Mouse (Mus musculus) kidney, embryonic 15.5 days (tissue): ENCODE data around the gene Gm42791. TPM values are rescaled to one million over a fixed set of nuclear protein-coding genes. Genes with fewer than 3 reads are reported as not detected.
A peak's percentile ranks its signal among the peaks of the same experiment; 100 is the strongest.

ENCODE experiments used
- ATAC-seq: fragments of 200-750 bp; cut with Nextera tagmentation; replicated peaks from 2 replicates; pipeline ENCODE4 v1.8.0; 2017; ENCODE audit warnings: moderate TSS enrichment; ENCODE audit not compliant: low FRiP score
- H3K27ac ChIP-seq: fragments of 300-500 bp; sonication (generic); 2 replicates; pipeline ENCODE4 v1.5.1; 2015; ENCODE audit warnings: mild to moderate bottlenecking, inconsistent platforms
- H3K27me3 ChIP-seq: fragments of 300-500 bp; sonication (generic); 2 replicates; pipeline ENCODE4 v1.6.1; 2015; ENCODE audit warnings: inconsistent platforms
- H3K36me3 ChIP-seq: fragments of 300-500 bp; sonication (generic); 2 replicates; pipeline ENCODE4 v1.6.1; 2015; ENCODE audit warnings: inconsistent platforms
- H3K4me1 ChIP-seq: fragments of 300-500 bp; sonication (generic); 2 replicates; pipeline ENCODE4 v1.6.1; 2015; ENCODE audit warnings: inconsistent platforms
- H3K4me2 ChIP-seq: fragments of 300-500 bp; sonication (generic); 2 replicates; pipeline ENCODE4 v1.6.1; 2015; ENCODE audit warnings: moderate library complexity, mild to moderate bottlenecking, inconsistent platforms
- H3K4me3 ChIP-seq: fragments of 300-500 bp; sonication (generic); replicated peaks from 2 replicates; pipeline ENCODE4 v1.5.1; 2015; ENCODE audit warnings: mild to moderate bottlenecking, inconsistent platforms
- H3K9ac ChIP-seq: fragments of 300-500 bp; sonication (generic); 2 replicates; pipeline ENCODE4 v1.6.1; 2015; ENCODE audit warnings: mild to moderate bottlenecking, inconsistent platforms
- H3K9me3 ChIP-seq: fragments of 300-500 bp; sonication (generic); replicated peaks from 2 replicates; pipeline ENCODE4 v1.6.1; 2016; ENCODE audit warnings: inconsistent platforms
- WGBS: fragments of 180-500 bp; shearing (Covaris S2); methylation state at CpG from one replicate; pipeline ENCODE4 v1.1.7; 2015; ENCODE audit warnings: mixed read lengths; 5-methylcytosine and 5-hydroxymethylcytosine counted together
- polyA plus RNA-seq: library from polyadenylated mRNA; unstranded; fragments of >200 nt; fragmentation: Nextera tagmentation; extraction: Ambion mirVana; gene quantifications from 2 replicates; pipeline ENCODE4 v1.2.1, GENCODE M21; 2015

The Gm42791 gene
- polyA plus RNA-seq, 1 experiment from 2014 or later = not detected

GRCm38 (mm10) chr5:148958355-148958754, 36.6 kb downstream of the Gm42791 start:
- Histone ChIP-seq H3K27me3 (no peaks in the 10 kb centered on the region), H3K4me3 (no peak overlapping the region), H3K9ac (no peak overlapping the region), H3K36me3 (no peaks in the 10 kb centered on the region), H3K27ac (no peak overlapping the region; the same call in 1 of the 2 replicates), H3K9me3 (no peaks in the 10 kb centered on the region), H3K4me1 (peaks cover 41% of the 10 kb centered on the region), H3K4me2 (peak overlapping the region; percentile 94)
- no peak for ATAC-seq
- WGBS = 49% methylated on average over 9 of the region's 9 CpGs

DNA sequence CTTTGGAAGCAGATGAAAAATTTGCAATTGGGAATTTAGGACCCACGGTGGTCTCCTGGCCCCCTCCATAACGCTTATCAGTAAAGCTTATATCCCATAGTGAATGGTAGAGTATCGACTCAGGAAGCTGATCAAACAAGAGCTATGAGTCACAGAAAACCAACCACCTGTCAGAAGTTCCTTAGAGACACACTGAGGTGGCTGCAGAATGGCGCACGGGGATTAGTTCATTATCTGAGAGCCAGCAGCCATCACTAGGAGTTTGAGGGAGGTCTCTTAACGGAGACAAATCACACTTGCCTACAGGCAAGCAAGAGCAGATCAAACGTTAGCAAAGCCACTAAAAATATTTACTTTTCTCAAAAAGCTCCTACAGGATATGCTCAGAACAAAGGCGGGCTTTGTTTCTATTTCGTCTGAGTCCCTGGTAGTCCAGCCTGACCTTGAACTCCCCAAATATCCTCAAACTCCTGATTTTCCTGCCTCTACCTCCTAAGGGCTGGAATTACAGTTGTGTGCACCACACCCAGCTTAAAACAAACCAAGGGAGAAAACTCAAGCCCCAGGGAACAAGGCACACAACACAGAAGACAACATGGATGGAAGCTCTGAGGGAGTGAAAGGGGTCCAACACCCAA, 37.9 kb downstream of the Gm42791 start:
- WGBS = 39% methylated on average over 9 of the region's 9 CpGs
- no peaks in the 10 kb centered on the region for H3K9me3 ChIP-seq

DNA sequence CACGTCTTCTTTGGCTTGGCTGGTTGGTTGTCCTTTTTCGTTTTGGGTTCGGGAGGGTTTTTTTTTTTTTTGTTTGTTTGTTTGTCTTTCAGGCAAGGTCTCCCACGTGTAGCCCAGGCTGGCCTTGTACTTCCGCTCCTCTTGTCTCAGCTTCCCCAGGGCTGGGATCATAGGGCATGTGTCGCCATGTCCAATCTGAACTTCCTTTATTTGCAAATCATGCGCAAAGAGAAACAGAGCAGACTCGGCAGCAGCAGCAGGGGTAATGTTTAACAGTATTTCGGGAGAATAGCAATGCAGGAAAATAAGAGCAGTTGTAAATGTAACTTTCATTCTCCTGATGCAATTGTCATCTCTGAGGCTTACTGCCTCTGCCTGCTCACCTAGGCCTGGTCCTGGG, 38.9 kb downstream of the Gm42791 start:
- H3K4me1 ChIP-seq = peaks cover 41% of the 10 kb centered on the region
- no peaks in the 10 kb centered on the region for H3K9me3 ChIP-seq
- 72% methylated on average over 9 of the region's 9 CpGs for WGBS
- H3K4me2 ChIP-seq = no peak overlapping the region
- peak overlapping the region; percentile 68 for H3K27ac ChIP-seq
- no peak for ATAC-seq
- no peak overlapping the region for H3K9ac ChIP-seq
- no peak overlapping the region for H3K4me3 ChIP-seq
- H3K27me3 ChIP-seq = no peaks in the 10 kb centered on the region
- H3K36me3 ChIP-seq = no peaks in the 10 kb centered on the region

More for the DNA sequence above, 37.9 kb downstream of the Gm42791 start:
- Histone ChIP-seq H3K27me3 (no peaks in the 10 kb centered on the region), H3K4me3 (no peak overlapping the region), H3K36me3 (no peaks in the 10 kb centered on the region), H3K4me1 (peaks cover 41% of the 10 kb centered on the region), H3K27ac (0 out of 2 replicates have a peak overlapping the region, but pooled peaks have one; percentile 18), H3K4me2 (no peak overlapping the region), H3K9ac (no peak overlapping the region)
- ATAC-seq = no peak

- Histone ChIP-seq H3K4me2 (no peak overlapping the region), H3K36me3 (no peaks in the 10 kb centered on the region), H3K27ac (no peak overlapping the region), H3K4me1 (peaks cover 41% of the 10 kb centered on the region), H3K9me3 (no peaks in the 10 kb centered on the region), H3K4me3 (no peak overlapping the region), H3K9ac (no peak overlapping the region), H3K27me3 (no peaks in the 10 kb centered on the region)
- 83% methylated on average over 6 of the region's 6 CpGs for WGBS
- no peak for ATAC-seq
These were observed 39.4 kb downstream of the Gm42791 start for GRCm38 (mm10) chr5:148955575-148955974.

DNA sequence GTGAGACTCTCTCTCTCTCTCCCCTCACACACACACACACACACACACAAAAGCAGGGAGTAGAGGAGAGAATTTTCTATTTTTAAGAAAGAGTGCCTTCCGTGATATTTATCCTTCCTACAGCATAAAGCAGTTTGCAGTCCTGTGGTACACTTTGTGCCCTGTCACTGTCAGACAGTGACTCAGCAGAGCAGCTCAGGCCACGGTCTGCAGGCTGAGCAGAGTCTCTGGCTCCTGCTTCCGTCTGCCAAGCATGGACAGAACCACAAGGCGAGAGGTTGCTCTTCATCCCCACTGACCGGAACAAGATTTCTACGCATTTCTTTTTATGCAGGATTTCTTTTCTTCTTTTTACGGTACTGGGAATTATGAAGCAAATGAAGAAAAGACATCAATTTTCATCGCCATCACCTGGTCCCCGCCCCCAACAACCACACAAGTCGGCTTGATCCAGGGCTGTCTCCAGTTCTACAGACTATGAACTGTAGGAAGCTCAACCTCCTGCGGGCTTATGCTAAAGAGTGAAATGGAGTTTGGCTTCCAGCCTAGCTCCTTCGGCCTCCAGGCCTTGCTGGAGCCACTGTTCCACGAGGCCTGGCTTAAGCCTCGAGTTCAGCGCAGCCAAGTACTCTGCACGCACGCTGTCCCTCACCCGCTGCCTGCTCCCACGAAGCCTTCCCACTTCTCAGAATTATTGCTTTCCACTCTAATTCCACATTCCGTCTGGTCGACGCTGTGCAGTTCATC, 40.5 kb downstream of the Gm42791 start:
- H3K27ac ChIP-seq = peak overlapping the region; percentile 10; the same call in 1 of the 2 replicates
- 75% methylated on average over 22 of the region's 22 CpGs for WGBS
- H3K4me3 ChIP-seq = no peak overlapping the region
- no peak overlapping the region for H3K4me2 ChIP-seq
- H3K27me3 ChIP-seq = no peaks in the 10 kb centered on the region
- no peak overlapping the region for H3K9ac ChIP-seq
- H3K9me3 ChIP-seq = no peaks in the 10 kb centered on the region
- no peaks in the 10 kb centered on the region for H3K36me3 ChIP-seq
- ATAC-seq = no peak
- peaks cover 42% of the 10 kb centered on the region for H3K4me1 ChIP-seq

DNA sequence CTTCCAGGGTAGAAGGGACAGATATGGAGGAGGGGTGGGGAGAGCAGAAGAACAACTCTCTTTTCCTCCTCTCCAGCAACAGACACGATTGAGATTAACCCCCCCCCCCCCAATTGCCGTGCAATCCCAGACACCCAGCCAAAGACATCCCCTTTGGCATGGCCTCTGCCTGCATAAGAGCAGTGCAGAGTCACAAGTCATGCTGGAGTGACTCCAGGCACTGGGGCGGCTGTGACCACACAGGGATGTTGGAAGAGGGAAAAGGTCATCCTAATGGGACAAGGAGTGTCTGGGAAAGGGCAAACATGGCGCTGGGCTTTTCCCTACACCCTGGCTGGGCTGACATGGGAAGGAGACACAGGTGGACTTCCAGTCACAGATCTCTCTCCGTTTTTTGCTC, 41.8 kb downstream of the Gm42791 start:
- no peak overlapping the region for H3K27ac ChIP-seq
- ATAC-seq = no peak
- H3K4me1 ChIP-seq = peaks cover 32% of the 10 kb centered on the region
- no peak overlapping the region for H3K4me2 ChIP-seq
- no peaks in the 10 kb centered on the region for H3K9me3 ChIP-seq
- no peaks in the 10 kb centered on the region for H3K36me3 ChIP-seq
- no peak overlapping the region for H3K4me3 ChIP-seq
- WGBS = 69% methylated on average over 5 of the region's 5 CpGs
- H3K9ac ChIP-seq = no peak overlapping the region
- H3K27me3 ChIP-seq = no peaks in the 10 kb centered on the region

- H3K4me1 ChIP-seq = peaks cover 32% of the 10 kb centered on the region
- H3K27ac ChIP-seq = no peak overlapping the region
- H3K9ac ChIP-seq = no peak overlapping the region
- H3K4me3 ChIP-seq = no peak overlapping the region
- H3K4me2 ChIP-seq = no peak overlapping the region
- WGBS = 61% methylated on average over 6 of the region's 6 CpGs
- H3K9me3 ChIP-seq = no peaks in the 10 kb centered on the region
- H3K27me3 ChIP-seq = no peaks in the 10 kb centered on the region
- ATAC-seq = no peak
- no peaks in the 10 kb centered on the region for H3K36me3 ChIP-seq
These were observed 42.5 kb downstream of the Gm42791 start for GRCm38 (mm10) chr5:148952419-148952818.

GRCm38 (mm10) chr5:148951360-148951759, 43.6 kb downstream of the Gm42791 start:
- Histone ChIP-seq H3K4me2 (no peak overlapping the region), H3K36me3 (no peaks in the 10 kb centered on the region), H3K4me1 (peaks cover 27% of the 10 kb centered on the region), H3K9me3 (no peaks in the 10 kb centered on the region), H3K9ac (no peak overlapping the region), H3K4me3 (no peak overlapping the region), H3K27ac (no peak overlapping the region), H3K27me3 (no peaks in the 10 kb centered on the region)
- no peak for ATAC-seq
- 95% methylated on average over 5 of the region's 5 CpGs for WGBS

DNA sequence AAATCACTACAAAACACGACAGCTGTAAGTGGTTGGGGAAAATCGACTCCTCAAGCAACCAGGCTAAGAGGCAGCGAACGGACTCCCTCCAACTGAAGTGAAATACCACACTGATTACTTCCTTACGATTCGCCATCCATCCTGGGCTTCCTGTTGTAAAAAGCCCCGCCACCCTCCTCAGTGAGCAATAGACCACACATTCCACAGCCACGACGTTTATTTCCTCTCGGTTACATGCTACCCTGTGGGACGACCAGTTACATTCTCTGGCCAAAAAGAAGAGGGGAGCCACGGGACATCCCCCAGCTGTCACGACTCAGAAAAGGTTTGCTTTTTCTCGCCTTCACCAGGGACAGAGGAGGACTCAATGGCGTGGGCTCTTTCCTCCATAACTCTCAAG, 44.9 kb downstream of the Gm42791 start:
- peak; percentile 37; the same call in 1 of the 2 replicates for ATAC-seq
- H3K4me2 ChIP-seq = 0 out of 2 replicates have a peak overlapping the region, but pooled peaks have one; percentile 19
- no peaks in the 10 kb centered on the region for H3K9me3 ChIP-seq
- no peaks in the 10 kb centered on the region for H3K27me3 ChIP-seq
- WGBS = 16% methylated on average over 15 of the region's 15 CpGs
- no peaks in the 10 kb centered on the region for H3K36me3 ChIP-seq
- H3K4me3 ChIP-seq = no peak overlapping the region
- peak overlapping the region; percentile 38; the same call in 1 of the 2 replicates for H3K27ac ChIP-seq
- no peak overlapping the region for H3K9ac ChIP-seq
- H3K4me1 ChIP-seq = peaks cover 19% of the 10 kb centered on the region; the same call in 1 of the 2 replicates

DNA sequence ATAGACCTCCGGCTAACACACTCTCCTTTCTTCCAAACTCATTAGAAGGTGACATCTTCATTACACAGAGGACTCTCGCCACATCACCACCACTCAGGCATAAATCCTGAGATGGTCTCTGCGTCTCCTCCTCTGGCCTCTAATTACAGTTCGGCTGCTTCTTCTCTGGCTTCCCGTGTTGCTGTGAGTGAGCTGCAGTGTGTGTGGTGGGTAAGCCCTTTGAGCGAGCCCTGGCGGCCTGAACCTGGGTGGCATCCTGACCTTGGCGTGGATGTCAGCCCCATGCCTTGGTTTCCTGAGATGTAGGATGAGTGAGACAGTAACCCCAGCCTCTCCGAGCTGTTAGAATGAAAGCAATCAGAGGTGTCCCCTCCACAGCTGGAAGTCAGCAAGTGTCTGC, 46.4 kb downstream of the Gm42791 start:
- Histone ChIP-seq H3K4me1 (peaks cover 22% of the 10 kb centered on the region), H3K27ac (no peak overlapping the region), H3K27me3 (no peaks in the 10 kb centered on the region), H3K4me3 (no peak overlapping the region), H3K9me3 (no peaks in the 10 kb centered on the region), H3K36me3 (no peaks in the 10 kb centered on the region), H3K4me2 (no peak overlapping the region), H3K9ac (no peak overlapping the region)
- 38% methylated on average over 9 of the region's 9 CpGs for WGBS
- ATAC-seq = no peak

- ATAC-seq = no peak
- Histone ChIP-seq H3K27me3 (no peaks in the 10 kb centered on the region), H3K4me3 (no peak overlapping the region), H3K4me2 (no peak overlapping the region), H3K4me1 (peaks cover 25% of the 10 kb centered on the region), H3K27ac (no peak overlapping the region), H3K36me3 (no peaks in the 10 kb centered on the region), H3K9me3 (no peaks in the 10 kb centered on the region), H3K9ac (no peak overlapping the region)
- 89% methylated on average over 4 of the region's 4 CpGs for WGBS
These were observed 47.5 kb downstream of the Gm42791 start for GRCm38 (mm10) chr5:148947412-148947811.

DNA sequence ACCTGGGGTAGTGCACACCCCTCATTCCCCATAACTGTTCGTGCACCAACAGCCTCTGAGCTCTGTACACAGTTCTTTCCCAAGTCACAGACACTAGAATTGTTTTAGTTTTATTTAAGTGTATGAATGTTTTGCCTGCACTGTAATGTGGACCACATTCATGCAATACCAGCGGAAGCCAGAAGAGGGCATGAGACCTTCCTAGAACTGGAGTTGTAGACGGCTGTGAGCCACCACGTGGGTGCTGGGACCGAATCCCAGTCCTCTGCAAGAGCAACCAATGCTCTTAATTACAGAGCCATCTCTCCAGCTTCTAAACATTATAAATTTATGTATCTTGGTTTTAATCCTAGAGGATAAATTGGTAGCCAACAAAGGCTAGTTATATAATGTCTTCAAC, 48.2 kb downstream of the Gm42791 start:
- no peak overlapping the region for H3K4me2 ChIP-seq
- no peak overlapping the region for H3K27ac ChIP-seq
- WGBS = 81% methylated on average over 5 of the region's 5 CpGs
- ATAC-seq = no peak
- no peak overlapping the region for H3K9ac ChIP-seq
- no peaks in the 10 kb centered on the region for H3K27me3 ChIP-seq
- no peaks in the 10 kb centered on the region for H3K9me3 ChIP-seq
- peaks cover 25% of the 10 kb centered on the region for H3K4me1 ChIP-seq
- H3K36me3 ChIP-seq = no peaks in the 10 kb centered on the region
- no peak overlapping the region for H3K4me3 ChIP-seq
